Mouse (Mus musculus) bone marrow macrophage, adult 2 months (primary cell): Measurements from ENCODE around the gene Fam133b.

Source experiments
- CTCF ChIP-seq: IDR thresholded peaks from 2 replicates; pipeline ENCODE4 v1.5.1; 2012; ENCODE audit warnings: low read depth, mild to moderate bottlenecking, low read length, moderate library complexity
- POLR2A ChIP-seq: IDR thresholded peaks from 2 replicates; pipeline ENCODE4 v1.6.1; 2012; ENCODE audit warnings: mild to moderate bottlenecking, low read depth, low read length, borderline replicate concordance

- no peak for TF ChIP-seq CTCF
- no peak for TF ChIP-seq POLR2A
Observed at GRCm38 (mm10) chr5:3536592-3537212, 6.9 kb upstream of the Fam133b start.
